Mouse (Mus musculus) brain, embryonic 18.5 days (tissue): Measurements from ENCODE around the gene Inf2.

Experiments
- DNase-seq: peaks from one replicate; pipeline ENCODE4 v3.0.0-alpha.2; 2012; ENCODE audit warnings: low read depth, low spot score

Inf2 gene

GRCm38 (mm10) chr12:112594989-112595388 is 6.4 kb downstream of the Inf2 start:
- DNase-seq = no peak

GRCm38 (mm10) chr12:112595626-112596025 is 7.0 kb downstream of the Inf2 start:
- no peak for DNase-seq

GRCm38 (mm10) chr12:112596454-112596853 is 7.9 kb downstream of the Inf2 start:
- no peak for DNase-seq

GRCm38 (mm10) chr12:112596891-112597500 is 8.4 kb downstream of the Inf2 start:
- no peak for DNase-seq

GRCm38 (mm10) chr12:112597618-112598017 is 9.0 kb downstream of the Inf2 start:
- no peak for DNase-seq

GRCm38 (mm10) chr12:112599198-112599597 is 10.6 kb downstream of the Inf2 start:
- DNase-seq = no peak

- no peak for DNase-seq
Observed at GRCm38 (mm10) chr12:112599942-112600611, 11.5 kb downstream of the Inf2 start.

- no peak for DNase-seq
Observed at GRCm38 (mm10) chr12:112604022-112604421, 15.4 kb downstream of the Inf2 start.

GRCm38 (mm10) chr12:112604709-112605649 is 16.4 kb downstream of the Inf2 start:
- DNase-seq = no peak

GRCm38 (mm10) chr12:112605766-112606165 is 17.2 kb downstream of the Inf2 start:
- DNase-seq = no peak

GRCm38 (mm10) chr12:112606998-112607397 is 18.4 kb downstream of the Inf2 start:
- no peak for DNase-seq

- no peak for DNase-seq
Observed at GRCm38 (mm10) chr12:112609031-112609430, 20.4 kb downstream of the Inf2 start.

GRCm38 (mm10) chr12:112616668-112617067 is 28.1 kb downstream of the Inf2 start:
- DNase-seq = no peak

GRCm38 (mm10) chr12:112617184-112617583 is 28.6 kb downstream of the Inf2 start:
- no peak for DNase-seq

- no peak for DNase-seq
Observed at GRCm38 (mm10) chr12:112617898-112618380, 29.4 kb downstream of the Inf2 start.

GRCm38 (mm10) chr12:112618981-112619685 is 30.5 kb downstream of the Inf2 start:
- no peak for DNase-seq

- no peak for DNase-seq
Observed at GRCm38 (mm10) chr12:112619686-112620353, 31.2 kb downstream of the Inf2 start, which contains the start of gene Adssl1. Gene Adssl1, plus strand, starts transcription at chr12:112620045.

GRCm38 (mm10) chr12:112620354-112621061 is 31.9 kb downstream of the Inf2 start:
- DNase-seq = no peak

GRCm38 (mm10) chr12:112621900-112622299 is 33.3 kb downstream of the Inf2 start:
- no peak for DNase-seq

- no peak for DNase-seq
Observed at GRCm38 (mm10) chr12:112623742-112624141, 35.2 kb downstream of the Inf2 start.
